Mouse (Mus musculus) kidney, adult 18-20 months (tissue): ENCODE measurements around the gene Nup88.

Source experiments
- DNase-seq: peaks from one replicate; pipeline ENCODE4 v3.0.0; 2021

Gene Nup88

DNA sequence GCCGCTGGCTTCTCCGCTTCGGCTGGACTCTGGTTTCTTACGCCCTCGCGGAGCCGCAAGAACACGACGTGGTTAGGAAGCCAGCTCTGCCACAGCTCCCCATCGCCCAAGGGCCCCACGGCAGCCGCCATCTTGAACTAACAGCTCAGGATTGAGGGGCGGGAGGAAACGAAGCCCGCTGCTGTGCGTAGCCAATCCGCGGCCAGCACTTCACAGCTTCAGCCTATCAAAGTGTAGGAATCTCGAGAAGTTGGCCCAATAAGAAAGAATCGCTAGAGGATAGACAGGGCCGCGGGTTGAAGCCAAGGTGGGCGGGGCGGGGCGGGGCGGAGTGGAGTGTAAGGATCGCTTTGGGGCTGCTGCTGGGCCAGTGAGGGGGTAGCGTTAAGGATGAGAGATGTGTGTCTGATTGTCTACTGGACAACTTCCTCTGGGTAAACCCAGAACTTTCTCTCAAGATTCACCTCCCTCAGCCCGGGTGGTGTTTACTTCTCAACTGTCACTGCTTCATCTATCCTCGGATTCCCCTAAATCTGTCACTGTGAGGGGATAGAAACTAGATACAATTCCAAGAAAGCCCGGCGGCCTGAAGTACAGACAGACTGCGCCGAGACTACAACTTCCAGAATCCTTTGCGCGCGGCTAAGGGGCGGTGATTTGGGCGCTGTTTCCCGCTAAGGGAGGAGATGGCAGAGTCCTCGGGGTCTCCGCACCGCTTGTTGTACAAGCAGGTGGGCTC is at the start of gene Nup88, which contains the start of gene Rpain:
Nup88 (minus strand) TSS at position 153 of the 739 bp plus-strand sequence.
Rpain (plus strand) TSS at position 393 of the 739 bp plus-strand sequence.
- peak; percentile 92 for DNase-seq

DNA sequence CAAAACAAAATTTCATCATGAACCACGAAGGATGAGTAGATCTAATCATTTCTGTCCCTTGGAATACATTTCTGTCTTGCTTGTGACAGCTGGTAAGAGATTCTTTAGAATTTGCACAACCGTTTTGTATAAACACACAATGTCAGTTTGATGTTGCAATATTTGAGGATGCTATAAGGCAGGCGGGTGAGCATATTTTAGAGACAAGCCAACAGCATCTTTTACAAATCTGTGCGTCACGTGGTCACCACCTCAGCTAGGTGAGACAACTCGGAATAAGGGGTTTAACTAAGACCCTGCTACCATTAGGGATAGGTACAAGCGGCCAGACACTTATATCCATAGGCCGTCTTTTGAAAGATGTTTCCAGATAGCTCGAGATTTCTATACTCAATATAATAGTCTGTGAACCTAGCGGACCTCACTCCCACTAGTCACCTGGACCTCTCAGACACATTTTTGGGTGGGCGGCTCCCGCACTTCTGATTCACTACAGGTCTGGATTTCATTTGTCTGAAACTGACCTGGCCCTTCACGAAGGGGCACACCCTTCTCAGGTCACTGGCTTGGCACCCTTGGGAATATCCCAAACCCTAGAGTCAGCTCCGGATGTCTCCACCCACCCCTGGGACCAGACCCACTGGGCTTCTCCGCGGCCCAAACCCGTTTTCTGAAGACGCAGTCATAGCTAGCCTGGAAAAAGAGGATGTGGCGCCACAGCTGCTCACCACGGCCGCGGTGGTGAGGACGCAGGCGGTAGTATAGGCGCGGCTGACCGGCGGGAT is 48.8 kb upstream of the Nup88 start:
- no peak for DNase-seq

DNA sequence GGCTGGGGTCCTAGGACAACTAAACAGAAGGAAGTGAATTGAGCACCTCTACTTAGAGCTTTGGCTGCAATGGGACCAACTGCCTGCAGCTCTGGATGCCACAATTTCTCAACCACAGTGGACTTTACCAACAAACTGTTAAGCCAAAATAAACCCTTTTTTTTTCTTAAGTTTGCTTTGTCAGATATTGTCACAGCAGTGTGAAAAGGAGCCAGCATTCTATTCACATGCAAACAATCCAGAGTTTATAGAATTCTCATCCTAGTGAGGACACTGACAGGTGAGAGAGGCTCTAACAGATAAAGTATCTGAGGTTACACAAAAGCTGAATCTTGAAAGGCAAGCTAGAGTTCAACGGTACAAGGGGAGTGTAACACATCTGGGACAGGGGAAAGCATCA is 47.3 kb upstream of the Nup88 start:
- no peak for DNase-seq

DNA sequence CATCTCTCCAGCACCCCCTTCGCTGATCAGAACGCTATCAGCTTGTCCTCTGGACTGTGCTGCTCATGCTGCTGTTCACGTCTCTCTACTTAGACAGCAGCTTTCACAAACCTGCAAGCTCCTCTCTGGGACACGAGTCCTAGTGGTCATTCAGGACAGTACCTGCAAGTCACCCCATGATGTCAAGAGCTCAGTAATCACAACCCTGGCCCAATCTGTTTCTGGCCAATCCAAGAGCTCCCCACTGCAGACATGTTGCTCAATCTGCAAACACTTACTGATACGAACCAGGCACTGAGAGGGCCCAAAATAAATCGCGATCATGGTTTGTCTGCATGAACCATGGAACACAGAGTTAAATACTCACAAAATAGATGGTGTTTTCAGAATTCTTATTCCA is 43.0 kb upstream of the Nup88 start:
- no peak for DNase-seq

DNA sequence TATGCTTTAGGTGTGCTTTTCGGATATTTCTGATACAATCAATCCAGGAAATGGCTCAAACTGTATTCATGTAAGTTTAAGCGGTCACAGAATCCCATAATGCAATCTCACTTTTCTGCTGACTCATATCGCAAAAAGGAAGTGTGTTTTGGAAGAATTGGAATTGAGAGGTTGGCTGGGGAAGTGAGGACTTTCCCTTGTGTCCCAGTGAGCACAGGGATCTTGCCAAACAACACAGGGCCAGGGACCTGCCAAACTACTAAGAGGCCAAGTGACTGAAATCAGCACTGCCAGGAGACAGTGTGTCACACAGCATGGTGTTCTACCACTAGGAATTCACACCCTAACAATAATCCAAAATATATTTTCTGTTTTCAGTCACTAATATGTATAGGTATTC is 38.5 kb upstream of the Nup88 start:
- DNase-seq = no peak

DNA sequence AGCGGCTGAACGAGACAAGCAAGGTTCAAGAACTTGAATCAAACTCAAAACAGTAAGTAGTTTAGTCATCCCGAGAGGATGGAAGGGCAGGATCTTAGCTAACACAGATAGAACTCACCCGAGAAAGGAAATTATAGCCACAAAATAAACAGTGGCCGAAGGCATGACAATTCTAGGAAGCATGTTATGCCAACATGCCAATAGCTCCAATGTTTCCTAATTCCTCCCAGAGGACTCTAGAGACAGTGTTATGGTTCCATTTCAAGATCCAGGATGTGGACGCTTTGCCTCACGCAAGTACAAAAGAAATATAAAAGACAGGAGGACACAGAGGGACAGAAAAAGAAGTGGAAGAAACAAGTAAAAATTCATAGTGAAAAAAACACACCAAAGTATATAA is 38.1 kb upstream of the Nup88 start:
- no peak for DNase-seq

DNA sequence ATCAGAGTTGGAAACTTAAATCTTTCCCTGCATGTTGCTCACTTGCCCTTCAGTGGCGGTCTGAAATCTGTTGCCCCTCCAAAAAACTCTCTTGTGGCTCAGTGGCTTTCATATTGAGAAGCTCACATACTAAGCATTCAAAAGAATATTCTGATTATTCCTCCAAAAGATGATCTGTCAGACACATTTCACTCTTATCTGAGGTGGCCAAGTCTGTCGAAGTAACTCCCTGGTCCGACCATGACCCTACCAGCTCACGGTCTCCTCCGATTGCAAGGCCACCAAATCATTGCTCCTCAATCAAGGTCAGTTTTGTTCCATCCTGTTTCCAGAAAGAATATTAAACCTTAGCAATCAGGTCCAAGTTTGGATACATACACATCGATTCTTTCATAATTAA is 37.3 kb upstream of the Nup88 start:
- DNase-seq = no peak

DNA sequence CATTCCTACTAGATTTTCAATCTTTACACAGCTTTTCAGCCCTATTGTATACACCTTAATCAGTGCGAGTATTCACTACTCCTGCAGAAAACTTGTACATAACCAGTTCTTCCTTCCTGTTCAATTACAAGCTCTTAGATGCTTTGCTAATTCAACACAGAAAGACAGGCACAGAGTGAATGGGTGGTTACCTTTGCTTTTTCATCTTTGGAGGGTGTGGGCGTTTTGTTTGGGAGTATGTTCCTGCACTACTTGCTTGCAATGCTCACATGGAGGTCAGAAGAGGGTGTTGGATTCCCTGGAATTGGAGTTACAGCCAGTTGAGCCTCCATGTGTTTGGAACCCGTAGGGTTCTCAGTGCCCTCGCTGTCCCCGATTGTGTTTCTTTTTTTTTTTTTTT is 35.3 kb upstream of the Nup88 start:
- DNase-seq = no peak

DNA sequence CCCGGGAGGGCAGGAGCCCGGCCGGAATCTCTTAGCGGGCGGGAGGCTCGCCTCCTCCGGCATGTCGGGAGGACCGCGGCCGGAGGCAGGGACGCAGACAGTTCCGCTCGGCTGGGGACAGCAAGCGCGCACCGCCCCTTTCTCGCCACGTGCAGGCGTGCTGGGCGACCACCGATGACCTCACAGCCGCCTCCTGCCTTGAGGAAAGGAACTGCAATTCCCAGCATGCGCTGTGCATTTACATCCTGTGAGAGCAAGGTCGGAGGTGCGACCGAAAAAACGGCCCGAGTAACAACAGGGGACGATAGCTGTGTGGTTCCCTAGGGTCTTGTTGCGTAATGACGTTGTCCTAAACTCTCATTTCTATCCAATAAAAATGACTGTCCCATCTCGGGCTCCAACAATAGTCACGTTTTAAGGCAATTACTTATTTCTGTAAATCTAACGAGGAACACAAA is 34.6 kb upstream of the Nup88 start, which contains the start of gene Dhx33:
Dhx33 (minus strand) TSS at position 122 of the 458 bp plus-strand sequence.
- DNase-seq = peak; percentile 95

DNA sequence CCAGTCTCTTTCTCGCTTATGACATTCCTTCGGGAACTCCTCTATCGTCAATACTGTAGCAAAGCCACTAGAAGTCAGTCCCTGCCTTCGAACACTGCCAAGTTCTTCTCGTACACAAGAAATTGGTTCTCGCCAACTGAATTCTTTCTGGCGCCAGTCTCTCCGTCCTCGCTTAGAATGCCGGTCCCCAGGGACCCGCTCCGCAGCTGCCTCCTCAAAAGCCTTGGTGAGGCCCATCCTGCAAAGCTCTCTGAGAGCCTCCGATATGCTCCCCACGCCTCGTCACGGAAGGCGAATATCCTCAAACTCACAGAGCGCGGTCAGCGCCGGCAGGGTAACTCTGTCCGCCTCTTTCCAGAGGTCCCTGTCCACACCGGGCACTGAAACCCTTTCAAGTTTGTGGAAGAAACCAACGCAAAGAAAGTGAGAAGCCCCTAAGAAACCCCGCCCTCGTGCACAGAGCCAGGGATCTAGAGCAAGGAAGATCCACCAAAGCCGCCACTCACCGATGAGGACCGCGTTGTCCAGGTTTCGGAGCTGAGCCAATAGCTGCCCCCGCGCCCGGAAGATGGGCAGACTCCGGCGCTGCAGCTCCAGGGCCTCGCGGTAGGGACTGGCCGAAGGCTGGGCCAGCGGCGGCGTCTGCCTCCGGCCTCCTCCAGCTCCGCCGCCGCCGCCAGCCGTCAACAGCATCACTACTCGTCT is 34.0 kb upstream of the Nup88 start:
- DNase-seq = no peak

DNA sequence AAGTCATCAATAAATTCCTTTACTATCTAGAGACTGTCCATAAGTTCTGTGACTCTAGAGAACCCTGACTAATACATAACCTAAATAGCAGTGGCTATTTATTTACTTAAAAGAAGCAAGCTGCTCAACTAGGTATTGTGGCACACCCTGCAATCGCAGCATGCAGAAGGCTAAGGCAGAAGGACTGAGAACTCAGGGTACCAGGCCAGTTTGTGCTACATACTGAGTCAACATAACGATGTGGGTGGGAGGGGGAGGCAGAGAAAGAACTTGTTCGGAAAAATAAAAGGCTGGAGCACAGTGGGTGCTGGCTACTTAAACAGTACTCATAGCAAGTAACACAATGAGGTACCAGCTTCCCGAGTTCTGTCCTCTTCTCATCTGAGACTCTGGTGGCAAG is 31.4 kb upstream of the Nup88 start:
- DNase-seq = no peak

DNA sequence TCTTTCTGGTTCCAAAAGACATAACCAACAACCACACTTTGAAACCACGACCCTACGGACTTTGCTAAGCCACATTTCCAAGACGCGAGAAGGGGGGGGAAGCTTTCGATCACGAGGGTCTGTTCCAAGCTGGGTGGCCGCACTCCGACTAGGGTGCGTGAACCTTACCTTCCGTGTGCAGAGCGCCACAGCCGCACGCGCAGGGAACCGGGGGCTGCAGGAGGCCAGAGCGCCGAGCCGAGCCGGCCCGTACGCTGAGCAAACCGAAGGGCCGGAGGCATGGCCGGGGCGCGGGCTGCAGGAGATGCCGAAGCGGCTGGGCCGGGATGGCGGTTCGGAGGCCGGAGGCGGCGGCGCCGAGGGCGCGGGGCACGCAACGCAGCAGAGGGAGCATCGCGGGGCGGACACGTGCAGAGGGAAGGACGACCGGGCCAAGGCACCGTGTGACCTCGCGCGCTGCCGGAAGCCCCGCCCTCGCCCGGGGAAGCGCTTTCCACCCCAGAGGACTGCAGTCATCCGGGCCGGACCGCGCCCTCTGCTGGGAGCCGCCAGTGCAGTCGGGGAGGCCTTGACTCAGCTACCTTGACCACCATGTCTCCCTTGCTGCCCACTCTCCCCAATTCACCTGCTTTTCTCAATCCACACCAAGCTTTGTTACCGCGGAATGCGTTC is 12.9 kb upstream of the Nup88 start, which contains the start of gene C1qbp:
C1qbp (minus strand) TSS at position 470 of the 672 bp plus-strand sequence.
- peak; percentile 94 for DNase-seq

DNA sequence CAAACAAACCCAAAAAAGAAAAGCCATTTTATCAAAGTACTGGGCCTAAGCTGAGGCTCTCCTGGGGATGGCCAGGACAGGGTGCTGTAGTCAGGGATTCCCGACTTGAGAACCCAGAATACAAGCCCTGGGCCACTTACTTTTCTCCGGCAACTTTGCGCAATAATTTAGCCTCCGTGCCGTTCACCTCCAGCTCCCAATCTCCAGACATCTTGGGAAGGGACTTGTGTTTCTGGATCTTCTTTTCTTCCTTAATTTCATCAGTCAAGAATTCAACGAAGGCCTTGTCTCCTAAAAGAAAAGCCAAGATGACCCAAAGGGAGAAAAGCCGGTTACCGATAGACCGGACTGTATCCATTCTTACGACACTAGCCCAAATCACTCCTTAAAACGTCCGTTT is 12.3 kb upstream of the Nup88 start:
- no peak for DNase-seq

DNA sequence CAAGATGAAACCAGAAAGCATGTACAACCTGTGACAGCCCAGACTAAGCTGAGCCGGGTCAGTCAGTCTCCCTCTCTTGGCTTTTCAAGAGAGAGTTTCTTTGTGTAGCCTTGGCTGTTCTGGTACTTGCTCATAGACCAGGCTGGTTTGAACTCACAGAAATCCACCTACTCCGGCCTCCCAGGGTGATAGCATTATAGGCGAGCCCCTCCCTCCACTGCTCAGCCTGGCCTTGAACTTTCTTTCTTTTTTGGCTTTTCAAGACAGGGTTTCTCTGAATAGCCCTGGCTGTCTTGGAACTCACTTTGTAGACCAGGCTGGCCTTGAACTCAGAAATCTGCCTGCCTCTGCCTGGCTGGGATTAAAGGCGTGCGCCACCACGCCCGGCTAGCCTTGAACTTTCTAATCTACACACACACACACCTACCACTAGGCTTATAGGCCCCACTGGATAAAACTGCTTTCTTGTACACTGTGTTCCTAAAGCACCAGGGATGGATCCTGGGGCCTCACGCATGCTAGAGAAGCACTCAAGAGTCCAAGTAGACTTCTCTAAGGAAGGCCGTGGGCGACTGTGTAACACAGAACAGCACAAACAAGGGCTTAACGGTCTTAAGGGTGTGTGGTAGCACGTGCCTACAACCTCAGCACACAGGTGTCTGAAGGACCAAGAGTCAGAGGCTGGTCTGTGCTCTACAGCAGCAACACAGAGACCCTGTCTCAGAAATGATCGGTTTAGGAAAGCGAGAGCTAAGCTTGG is 11.2 kb upstream of the Nup88 start:
- DNase-seq = no peak

DNA sequence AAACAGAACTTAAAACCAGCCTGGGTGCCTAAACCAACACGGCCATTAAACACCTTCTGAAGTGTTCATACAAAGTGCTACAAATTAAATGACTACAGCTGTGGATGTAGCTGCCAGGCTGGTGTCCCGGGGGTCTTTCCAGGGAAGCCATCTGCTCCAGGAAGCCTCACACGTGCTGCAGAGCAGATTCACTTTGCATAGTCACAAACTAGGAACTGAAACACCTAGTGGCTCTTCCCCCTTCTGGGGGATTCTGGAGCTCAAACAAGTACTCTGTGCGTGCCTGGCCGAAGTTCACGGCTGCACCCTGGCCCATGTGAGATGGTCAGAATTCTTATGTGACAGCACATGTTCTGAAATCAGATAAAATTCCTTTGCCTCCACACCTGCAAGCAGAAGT is 10.5 kb upstream of the Nup88 start:
- no peak for DNase-seq

DNA sequence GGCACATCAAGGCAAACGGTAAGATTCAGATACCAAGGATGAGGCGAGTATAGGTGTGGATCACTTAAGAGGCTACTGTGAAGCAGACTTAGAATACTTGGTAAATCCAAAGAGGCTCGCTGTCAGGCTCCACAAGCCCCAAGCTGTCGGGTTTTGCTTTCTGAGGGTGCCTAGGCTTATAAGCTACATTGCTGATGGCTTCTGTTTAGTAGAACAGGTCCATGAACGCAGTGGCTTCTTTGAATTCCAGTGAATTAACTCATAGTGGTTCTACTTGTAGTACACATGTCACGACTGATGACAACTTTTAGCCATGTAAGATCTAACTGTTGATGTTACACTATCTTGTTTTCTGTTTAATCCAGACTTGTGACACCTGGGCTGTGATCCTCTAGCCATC is 7.5 kb upstream of the Nup88 start:
- no peak for DNase-seq

DNA sequence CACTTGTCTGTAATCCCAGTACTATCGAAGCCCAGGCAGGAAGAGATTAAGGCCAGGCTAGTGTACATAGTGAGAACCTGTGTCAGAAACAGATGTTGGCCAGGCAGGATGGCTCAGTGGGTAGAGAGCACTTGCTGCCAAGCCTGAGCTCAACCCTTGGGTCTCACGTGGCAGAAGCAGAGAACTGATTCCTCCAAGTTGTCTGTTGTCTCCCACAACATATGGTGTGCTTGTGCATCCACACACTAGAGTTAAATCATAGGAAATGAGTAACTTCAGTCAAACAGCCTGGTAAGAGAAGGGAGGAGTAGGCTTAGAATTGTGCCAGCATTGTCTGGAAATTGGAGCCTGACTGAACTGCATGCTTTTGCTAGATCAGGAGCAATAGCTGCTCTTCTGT is 5.4 kb upstream of the Nup88 start:
- DNase-seq = no peak

DNA sequence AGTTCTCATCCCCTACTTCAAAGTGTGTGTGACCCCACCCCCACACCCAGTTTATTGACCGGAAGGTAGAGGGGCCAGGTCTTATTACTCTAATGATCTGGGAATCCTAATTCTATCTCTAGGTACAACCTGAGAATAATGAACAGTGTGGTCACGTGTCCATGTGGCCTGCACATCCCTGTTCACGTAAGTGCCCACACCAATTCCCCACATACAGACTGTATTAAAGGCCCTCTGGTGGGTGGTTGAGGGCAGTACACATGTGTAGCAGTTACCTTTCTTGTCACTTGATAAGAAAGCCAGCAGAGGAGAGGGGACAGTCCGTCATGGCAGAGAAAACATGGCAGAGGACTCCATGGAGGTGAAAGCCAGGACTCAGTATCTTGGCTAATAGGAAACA is 4.2 kb upstream of the Nup88 start:
- no peak for DNase-seq

DNA sequence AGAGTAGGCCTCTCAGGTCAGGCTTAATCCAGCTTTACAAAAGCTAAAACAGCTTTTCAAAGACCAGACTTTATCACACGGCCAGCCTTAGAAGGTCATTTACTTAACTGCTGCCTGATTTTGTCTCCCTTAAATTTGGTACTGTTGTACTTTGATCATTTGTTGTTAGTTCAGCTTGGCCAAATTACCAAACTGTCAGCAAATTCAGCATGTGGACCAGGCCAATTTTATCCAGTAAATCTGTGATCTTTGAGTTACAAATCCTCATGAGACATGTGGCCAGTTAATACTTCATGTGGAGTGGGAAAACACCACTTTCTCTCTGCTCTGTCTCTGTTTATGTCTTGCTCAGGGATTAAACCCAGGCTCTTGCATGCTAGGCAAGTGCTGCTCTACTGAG is 2.8 kb upstream of the Nup88 start:
- no peak for DNase-seq

DNA sequence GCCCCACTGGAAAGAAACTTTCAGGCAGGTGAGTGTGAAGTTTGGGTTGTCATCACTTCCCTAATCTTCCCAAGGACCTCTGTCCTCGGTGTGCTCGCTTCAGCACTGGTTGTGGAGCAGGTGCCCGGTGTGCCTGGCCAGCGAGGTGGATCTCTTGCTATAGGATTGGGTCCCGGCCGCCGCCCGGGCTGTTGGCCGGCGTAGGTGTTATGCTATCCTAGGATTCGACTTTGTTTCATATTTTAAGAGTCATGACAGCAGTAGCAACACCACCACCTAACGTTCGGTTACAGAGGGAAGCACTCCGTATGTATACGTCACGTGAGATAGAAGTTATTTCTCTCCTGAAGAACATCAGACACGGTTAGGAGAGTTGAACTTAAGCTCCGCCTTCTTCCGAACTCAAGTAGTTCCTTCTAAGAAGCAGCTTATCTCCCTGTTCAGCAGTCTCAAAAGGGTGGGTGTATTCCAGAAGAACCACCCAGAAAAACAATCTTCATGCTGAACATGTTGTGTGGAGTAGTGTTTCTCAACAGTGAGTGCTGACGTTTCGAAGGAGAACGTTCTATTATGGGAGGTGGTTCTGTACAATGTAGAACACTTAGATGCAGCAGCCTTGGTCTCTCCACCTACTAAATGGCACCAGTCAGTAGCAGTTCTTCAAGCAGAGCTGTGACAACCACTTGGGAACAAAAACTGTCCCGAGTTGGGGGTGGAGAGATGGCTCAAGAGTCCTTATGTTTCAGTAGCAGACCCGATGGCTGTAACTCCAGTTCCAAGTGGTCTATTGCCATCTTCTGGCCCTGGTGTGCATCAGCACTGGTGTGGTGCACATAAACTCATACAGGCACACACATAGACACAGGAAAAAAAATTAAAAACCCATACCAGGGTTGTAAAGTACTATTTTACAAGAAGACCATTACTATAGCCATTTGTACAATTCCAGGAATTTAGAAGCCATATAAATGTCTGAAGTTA is 1.1 kb upstream of the Nup88 start:
- no peak for DNase-seq

DNA sequence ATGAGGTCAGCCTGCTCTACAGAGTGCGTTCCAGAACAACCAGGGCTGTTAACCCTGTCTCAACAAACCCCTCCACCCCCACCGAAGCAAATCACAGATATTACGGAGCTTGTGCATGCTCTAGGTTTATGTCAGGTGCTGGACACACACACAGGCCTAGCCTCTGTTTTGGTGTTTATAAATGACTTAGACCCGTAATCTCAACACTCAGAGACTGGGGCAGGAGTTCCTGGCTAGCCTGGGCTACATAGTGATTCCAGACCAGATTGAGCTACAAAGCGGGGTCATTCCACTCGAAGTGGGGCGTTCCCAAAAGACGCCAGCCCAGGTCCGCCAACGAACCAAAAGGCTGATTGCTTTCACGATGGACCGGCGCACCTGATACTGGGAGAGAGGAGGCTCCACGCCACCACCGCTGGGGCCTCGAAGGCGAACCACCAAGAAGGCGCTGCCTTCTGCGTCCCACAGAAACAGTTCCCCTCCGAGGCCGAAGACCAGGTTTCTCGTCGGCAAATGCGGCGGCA is 440 bp downstream of the Nup88 start:
- peak; percentile 11 for DNase-seq
